Mouse (Mus musculus): ENCODE data around the gene Chrna1.

GRCm38 (mm10) chr2:73590106-73590505 is 10.0 kb upstream of the Chrna1 start:
- no peak for TF ChIP-seq CTCF (IDR thresholded peaks at IDR 0.05; ENCODE audit: low read depth)
- TF ChIP-seq EP300 (IDR thresholded peaks at IDR 0.05; ENCODE audit: low read depth): no peak
